Mouse (Mus musculus): ENCODE results near the gene Itga9.

DNA sequence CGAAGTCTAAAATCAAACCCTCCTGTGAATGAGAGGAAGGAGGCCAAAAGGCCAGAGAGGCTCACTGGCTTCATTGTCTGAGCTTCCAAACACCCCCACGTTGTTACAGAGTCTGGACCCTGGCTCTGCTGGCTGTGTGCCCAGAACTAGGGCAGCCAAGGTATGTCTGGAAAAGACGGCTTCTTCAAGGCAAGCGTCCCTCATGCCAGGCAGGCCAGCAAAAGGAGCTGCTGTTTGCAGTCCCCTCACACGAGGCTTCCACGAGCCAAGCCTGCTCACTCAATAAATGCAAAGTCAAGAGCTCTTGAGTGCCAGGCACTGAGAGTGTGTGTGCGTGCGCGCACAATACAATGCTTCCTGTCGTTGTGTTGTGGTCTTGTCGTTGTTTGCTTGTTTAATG lies 224.6 kb downstream of the Itga9 start:
- TF ChIP-seq CTCF (IDR thresholded peaks at IDR 0.05; ENCODE audit: insufficient read depth, low read depth, low read length) (no peak), POLR2A (IDR thresholded peaks at IDR 0.05; ENCODE audit: insufficient read depth, low read depth, low read length) (no peak)

All from olfactory bulb, adult 2 months (tissue).